Mouse (Mus musculus) lung, postnatal 0 days (tissue): ENCODE results near the gene Kcnj9.

Experiments
- CTCF ChIP-seq: IDR thresholded peaks from 2 replicates; pipeline ENCODE4 v1.5.1; 2016; ENCODE audit warnings: antibody characterized with exemption, mild to moderate bottlenecking
- EP300 ChIP-seq: IDR thresholded peaks from 2 replicates; pipeline ENCODE4 v1.6.1; 2016; ENCODE audit warnings: antibody characterized with exemption, mild to moderate bottlenecking, control low read depth

- TF ChIP-seq CTCF (no peak), EP300 (no peak)
Observed at GRCm38 (mm10) chr1:172349916-172350812, 21.0 kb upstream of the Kcnj9 start.
